Mouse (Mus musculus) heart, postnatal 0 days (tissue): Measurements from ENCODE around the gene Prx. TPM values are rescaled to one million over a fixed set of nuclear protein-coding genes. Genes with fewer than 3 reads are reported as not detected.

Experiments used
- ATAC-seq: fragments of 200-750 bp; cut with Nextera tagmentation; 2 replicates; pipeline ENCODE4 v1.8.0; 2017; ENCODE audit warnings: low read depth, moderate number of reproducible peaks, moderate library complexity; ENCODE audit not compliant: insufficient read depth
- DNase-seq: peaks from one replicate; pipeline ENCODE4 v3.0.0-alpha.2; 2016; ENCODE audit warnings: low spot score
- H3K27ac ChIP-seq: fragments of 300-500 bp; sonication (generic); 2 replicates; pipeline ENCODE4 v1.5.1; 2014; ENCODE audit warnings: low read depth, mild to moderate bottlenecking
- H3K27me3 ChIP-seq: fragments of 300-500 bp; sonication (generic); 2 replicates; pipeline ENCODE4 v1.6.1; 2014; ENCODE audit warnings: low read length, mixed read lengths; ENCODE audit not compliant: control insufficient read depth, insufficient read depth
- H3K36me3 ChIP-seq: fragments of 300-500 bp; sonication (generic); replicated peaks from 2 replicates; pipeline ENCODE4 v1.6.1; 2014; ENCODE audit warnings: low read length, mixed read lengths; ENCODE audit not compliant: control insufficient read depth, insufficient read depth
- H3K4me1 ChIP-seq: fragments of 300-500 bp; sonication (generic); 2 replicates; pipeline ENCODE4 v1.6.1; 2014; ENCODE audit warnings: antibody characterized with exemption; ENCODE audit not compliant: control insufficient read depth, insufficient read depth
- H3K4me2 ChIP-seq: fragments of 300-500 bp; sonication (generic); 2 replicates; pipeline ENCODE4 v1.6.1; 2014; ENCODE audit warnings: low read depth, mild to moderate bottlenecking, low read length, moderate library complexity
- H3K4me3 ChIP-seq: fragments of 300-500 bp; sonication (generic); 2 replicates; pipeline ENCODE4 v1.5.1; 2014; ENCODE audit warnings: low read depth, low read length
- H3K9ac ChIP-seq: fragments of 300-500 bp; sonication (generic); replicated peaks from 2 replicates; pipeline ENCODE4 v1.6.1; 2014; ENCODE audit warnings: low read depth, low read length, mixed read lengths
- H3K9me3 ChIP-seq: fragments of 300-500 bp; sonication (generic); replicated peaks from 2 replicates; pipeline ENCODE4 v1.6.1; 2016; ENCODE audit warnings: low read length; ENCODE audit not compliant: control insufficient read depth
- CTCF ChIP-seq: IDR thresholded peaks from 2 replicates; pipeline ENCODE4 v1.5.1; 2016; ENCODE audit warnings: antibody characterized with exemption, control low read depth, low read depth
- EP300 ChIP-seq: IDR thresholded peaks from 2 replicates; pipeline ENCODE4 v1.6.1; 2016; ENCODE audit warnings: antibody characterized with exemption, low read depth
- WGBS: fragments of 180-500 bp; shearing (Covaris S2); extraction: QIAGEN DNeasy Blood & Tissue Kit; methylation state at CpG from one replicate; pipeline ENCODE4 v1.1.7; 2014; 5-methylcytosine and 5-hydroxymethylcytosine counted together
- polyA plus RNA-seq: library from polyadenylated mRNA; unstranded; fragments of >200 nt; fragmentation: Nextera tagmentation; extraction: Ambion mirVana; gene quantifications from 2 replicates; pipeline ENCODE4 v1.2.1, GENCODE M21; 2015
- total RNA-seq: library from RNA; depleted of rRNA; stranded (reverse); fragments of >200 nt; gene quantifications from 2 replicates; pipeline ENCODE4 v1.2.3, GENCODE M21; 2014; ENCODE audit warnings: low replicate concordance

The Prx gene
- total and polyA plus RNA-seq, 2 experiments from 2014 or later = 1.1 to 1.9 TPM

DNA sequence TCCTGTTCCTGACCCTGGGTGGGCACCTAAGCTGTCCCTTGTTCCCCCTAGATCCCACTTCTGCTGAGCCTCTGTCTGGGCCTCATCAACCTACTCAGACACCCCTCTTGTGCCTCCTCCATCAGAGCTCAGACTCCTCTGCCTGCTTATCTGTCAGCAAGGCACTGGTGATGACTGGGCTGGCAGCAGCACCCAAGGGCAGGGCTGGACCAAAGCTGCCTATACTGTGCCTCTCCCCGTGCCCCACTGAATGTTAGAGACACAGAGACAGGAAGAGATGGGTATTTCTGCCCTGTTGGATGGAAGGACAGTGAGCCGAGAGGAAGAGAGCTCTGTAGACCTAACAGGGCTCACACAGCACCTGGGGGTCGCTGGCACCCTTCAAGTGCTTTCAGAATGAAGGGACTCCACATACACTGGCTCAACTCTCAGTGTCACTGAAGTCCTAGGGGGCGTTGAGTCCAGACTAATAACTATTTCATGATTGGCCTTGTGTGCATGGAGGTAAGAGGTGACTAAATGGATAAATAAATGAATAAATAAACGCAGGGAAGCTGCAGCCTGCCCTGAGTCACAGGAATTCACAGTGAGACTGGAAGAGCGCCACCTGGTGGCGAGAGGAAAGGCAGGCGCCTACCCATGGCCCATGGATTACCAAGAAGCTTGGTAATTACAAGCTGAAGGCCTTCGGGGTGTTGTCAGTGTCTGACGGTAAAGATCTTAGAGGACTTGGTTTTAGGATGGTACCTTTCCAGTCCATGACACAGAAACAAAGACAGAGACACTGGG is 27.1 kb downstream of the Prx start:
- TF ChIP-seq CTCF (peak; percentile 96), EP300 (no peak)
- Histone ChIP-seq H3K36me3 (0 out of 2 replicates have a peak, but pooled peaks cover 2% of the 10 kb centered on the region), H3K4me2 (no peak overlapping the region), H3K4me1 (no peaks in the 10 kb centered on the region; the same call in 1 of the 2 replicates), H3K9ac (no peak overlapping the region), H3K4me3 (no peak overlapping the region), H3K27me3 (no peaks in the 10 kb centered on the region), H3K27ac (no peak overlapping the region), H3K9me3 (no peaks in the 10 kb centered on the region)
- peak; percentile 72 for ATAC-seq
- WGBS = 20% methylated on average over 10 of the region's 10 CpGs
- DNase-seq = peak; percentile 79

DNA sequence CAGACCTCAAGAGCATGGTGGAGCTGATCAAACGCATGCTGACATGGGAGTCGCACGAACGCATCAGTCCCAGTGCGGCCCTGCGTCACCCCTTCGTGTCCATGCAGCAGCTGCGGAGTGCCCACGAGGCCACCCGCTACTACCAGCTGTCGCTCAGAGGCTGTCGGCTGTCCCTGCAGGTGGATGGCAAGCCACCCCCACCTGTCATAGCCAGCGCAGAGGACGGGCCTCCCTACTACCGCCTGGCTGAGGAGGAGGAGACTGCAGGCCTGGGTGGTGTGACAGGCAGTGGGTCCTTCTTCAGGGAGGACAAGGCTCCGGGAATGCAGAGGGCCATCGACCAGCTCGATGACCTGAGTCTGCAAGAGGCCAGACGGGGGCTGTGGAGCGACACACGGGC is 29.9 kb downstream of the Prx start:
- Histone ChIP-seq H3K9ac (no peak overlapping the region), H3K9me3 (no peaks in the 10 kb centered on the region), H3K27ac (no peak overlapping the region), H3K4me2 (no peak overlapping the region), H3K4me3 (no peak overlapping the region), H3K27me3 (no peaks in the 10 kb centered on the region), H3K4me1 (no peaks in the 10 kb centered on the region; the same call in 1 of the 2 replicates), H3K36me3 (0 out of 2 replicates have a peak, but pooled peaks cover 18% of the 10 kb centered on the region)
- ATAC-seq (no peak), DNase-seq (no peak)
- TF ChIP-seq EP300 = no peak
- TF ChIP-seq CTCF = no peak
- 82% methylated on average over 21 of the region's 21 CpGs for WGBS

DNA sequence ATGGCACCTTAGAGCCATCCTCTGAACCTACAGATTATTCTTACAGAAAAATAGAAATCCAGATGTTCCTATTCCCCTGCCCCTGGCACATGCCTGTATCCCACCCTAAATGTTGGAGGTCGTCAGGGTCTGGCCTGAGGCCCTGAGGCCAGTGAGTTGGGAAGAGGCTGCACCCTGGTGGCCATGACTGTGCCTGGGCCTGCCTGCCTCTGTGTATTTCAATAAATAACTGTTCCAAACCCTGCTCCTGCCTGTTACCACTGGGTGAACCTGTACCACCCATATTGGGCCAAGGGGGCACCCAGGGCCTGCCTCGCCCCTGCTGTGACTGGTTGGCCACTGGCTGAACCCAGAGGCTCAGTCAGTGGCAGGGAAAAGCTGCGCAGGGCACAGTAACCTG is 31.8 kb downstream of the Prx start:
- no peak for TF ChIP-seq EP300
- TF ChIP-seq CTCF = peak; percentile 25
- H3K27ac ChIP-seq = no peak overlapping the region
- no peaks in the 10 kb centered on the region; the same call in 1 of the 2 replicates for H3K4me1 ChIP-seq
- H3K36me3 ChIP-seq = peaks cover 27% of the 10 kb centered on the region; the same call in 1 of the 2 replicates
- ATAC-seq (no peak), DNase-seq (no peak)
- H3K27me3 ChIP-seq = no peaks in the 10 kb centered on the region
- H3K4me3 ChIP-seq = no peak overlapping the region
- 73% methylated on average over 3 of the region's 3 CpGs for WGBS
- H3K9ac ChIP-seq = no peak overlapping the region
- H3K9me3 ChIP-seq = no peaks in the 10 kb centered on the region
- H3K4me2 ChIP-seq = no peak overlapping the region

DNA sequence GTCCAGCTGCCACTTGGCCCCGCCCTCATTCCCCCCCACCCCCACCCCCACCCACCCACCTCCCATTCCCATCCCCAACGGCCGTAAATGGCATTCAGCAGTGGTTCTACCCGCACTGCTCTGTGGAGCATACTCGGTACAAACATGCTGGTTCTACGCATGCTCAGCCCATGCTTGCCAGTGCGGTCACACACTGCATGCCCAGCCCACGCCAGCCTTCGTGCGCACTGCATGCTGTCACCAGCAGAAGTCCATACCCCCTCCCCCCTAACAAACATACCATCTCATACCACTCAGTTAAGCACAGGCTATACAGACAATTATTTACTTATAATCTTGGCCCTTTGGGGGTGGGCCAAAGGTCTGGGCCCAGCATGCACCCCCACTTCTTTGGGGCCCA is 32.6 kb downstream of the Prx start:
- ATAC-seq = no peak
- peaks cover 34% of the 10 kb centered on the region; the same call in 1 of the 2 replicates for H3K36me3 ChIP-seq
- WGBS = 88% methylated on average over 10 of the region's 10 CpGs

DNA sequence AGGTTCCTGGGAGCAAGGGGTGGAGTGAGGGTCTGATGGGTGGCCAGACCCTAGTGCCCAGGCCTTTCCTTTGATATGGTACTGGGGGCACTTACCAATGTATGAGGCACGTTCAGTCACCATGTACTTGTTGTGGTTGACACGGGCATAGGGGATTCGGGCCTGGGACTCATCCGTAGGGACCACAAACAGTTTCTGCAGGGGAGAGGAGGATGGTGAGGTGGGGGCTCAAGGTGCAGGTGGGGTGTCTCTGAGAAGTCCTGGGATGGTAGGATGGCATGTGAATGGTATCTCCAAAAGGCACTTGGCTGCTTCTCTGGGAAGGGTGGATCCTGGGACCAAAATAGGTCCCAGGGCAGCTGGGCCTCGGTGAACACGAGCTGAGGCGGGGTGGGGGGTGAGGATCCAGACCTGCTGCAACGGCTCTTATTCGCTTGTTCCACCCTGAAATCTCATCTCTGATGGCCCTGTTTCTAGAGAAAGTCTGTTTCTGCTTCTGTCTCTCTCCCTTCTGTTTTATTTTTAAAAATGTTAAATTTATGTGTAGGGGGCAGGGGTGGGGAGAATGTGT is 33.4 kb downstream of the Prx start:
- TF ChIP-seq CTCF (no peak), EP300 (no peak)
- peaks cover 36% of the 10 kb centered on the region; the same call in 1 of the 2 replicates for H3K36me3 ChIP-seq
- H3K4me2 ChIP-seq = no peak overlapping the region
- WGBS = 60% methylated on average over 9 of the region's 9 CpGs
- H3K4me1 ChIP-seq = no peaks in the 10 kb centered on the region
- DNase-seq (no peak), ATAC-seq (no peak)
- H3K27ac ChIP-seq = no peak overlapping the region
- H3K9ac ChIP-seq = no peak overlapping the region; the same call in 1 of the 2 replicates
- no peaks in the 10 kb centered on the region for H3K27me3 ChIP-seq
- H3K4me3 ChIP-seq = no peak overlapping the region
- no peaks in the 10 kb centered on the region for H3K9me3 ChIP-seq

More for the DNA sequence above, 32.6 kb downstream of the Prx start:
- no peak for DNase-seq
- no peak overlapping the region for H3K4me3 ChIP-seq
- no peaks in the 10 kb centered on the region for H3K27me3 ChIP-seq
- H3K9ac ChIP-seq = no peak overlapping the region
- no peak for TF ChIP-seq EP300
- TF ChIP-seq CTCF = no peak
- no peak overlapping the region for H3K4me2 ChIP-seq
- H3K9me3 ChIP-seq = no peaks in the 10 kb centered on the region
- no peak overlapping the region for H3K27ac ChIP-seq
- no peaks in the 10 kb centered on the region for H3K4me1 ChIP-seq
